Mouse (Mus musculus) left cerebral cortex, postnatal 25 days (tissue): ENCODE data around the gene Lgals2. TPM values are rescaled to one million over a fixed set of nuclear protein-coding genes. Genes with fewer than 3 reads are reported as not detected.

Experiments used
- DNase-seq, 2 experiments: peaks; one replicate each; pipeline ENCODE4 v3.0.0; 2022; ENCODE audit warnings: low spot score in 2 of 2, mixed read lengths in 1 of 2
- intact Hi-C: fragments of 180-260 bp; cut with DNase I; formaldehyde crosslinking; loops from one replicate; pipeline ENCODE4 v1.15.1; 2025
- total RNA-seq, 2 experiments: library from RNA; stranded (reverse); gene quantifications; 2 replicates each; pipeline ENCODE4 v1.2.3; 2021

The Lgals2 gene
- total RNA-seq, 2 experiments from 2014 or later = not detected

- DNase-seq = peak; percentile 97 to 98
- intact Hi-C loops = loop anchor here (1.0 kb wide), 1 partner anchor 35 kb away; no protein-coding TSS in a partner anchor
Observed at GRCm38 (mm10) chr15:78876991-78877809, 21.9 kb upstream of the Lgals2 start, which contains the start of gene Gga1. Gene Gga1 (plus strand): TSS chr15:78877190.

GRCm38 (mm10) chr15:78876258-78876696, 20.9 kb upstream of the Lgals2 start:
- peak; percentile 72 to 85 for DNase-seq
- intact Hi-C loops = no loop called here

- DNase-seq = no peak
- intact Hi-C loops = no loop called here
Observed at GRCm38 (mm10) chr15:78875537-78875936, 20.2 kb upstream of the Lgals2 start.

- intact Hi-C loops = no loop called here
- no peak for DNase-seq
Observed at GRCm38 (mm10) chr15:78874989-78875388, 19.7 kb upstream of the Lgals2 start.

GRCm38 (mm10) chr15:78873803-78874435, 18.6 kb upstream of the Lgals2 start:
- intact Hi-C loops = no loop called here
- DNase-seq = no peak

- intact Hi-C loops = no loop called here
Observed at GRCm38 (mm10) chr15:78872021-78872608, 16.8 kb upstream of the Lgals2 start.

GRCm38 (mm10) chr15:78869775-78870174, 14.4 kb upstream of the Lgals2 start:
- intact Hi-C loops = loop anchor here (1.0 kb wide), 1 partner anchor 43 kb away; no protein-coding TSS in a partner anchor
- DNase-seq = peak; percentile 38 to 42

More at GRCm38 (mm10) chr15:78872021-78872608, 16.8 kb upstream of the Lgals2 start:
- no peak for DNase-seq

- no peak for DNase-seq
- intact Hi-C loops = loop anchor here (1.0 kb wide), 1 partner anchor 43 kb away; no protein-coding TSS in a partner anchor
Observed at GRCm38 (mm10) chr15:78868826-78869233, 13.5 kb upstream of the Lgals2 start.

GRCm38 (mm10) chr15:78868398-78868797, 13.1 kb upstream of the Lgals2 start:
- no peak for DNase-seq
- intact Hi-C loops = no loop called here

- no peak for DNase-seq
- intact Hi-C loops = no loop called here
Observed at GRCm38 (mm10) chr15:78863852-78864253, 8.5 kb upstream of the Lgals2 start.

GRCm38 (mm10) chr15:78863154-78863553, 7.8 kb upstream of the Lgals2 start:
- intact Hi-C loops = no loop called here
- DNase-seq = no peak

- no peak for DNase-seq
- intact Hi-C loops = no loop called here
Observed at GRCm38 (mm10) chr15:78862280-78862679, 7.0 kb upstream of the Lgals2 start.

GRCm38 (mm10) chr15:78859714-78860113, 4.4 kb upstream of the Lgals2 start:
- DNase-seq = no peak
- intact Hi-C loops = no loop called here

- intact Hi-C loops = no loop called here
- DNase-seq = no peak
Observed at GRCm38 (mm10) chr15:78859311-78859710, 4.0 kb upstream of the Lgals2 start.

GRCm38 (mm10) chr15:78857009-78857408, 1.7 kb upstream of the Lgals2 start:
- DNase-seq = peak in 1 of 2 experiments; percentile 41
- intact Hi-C loops = no loop called here

GRCm38 (mm10) chr15:78851505-78852153, 3.7 kb downstream of the Lgals2 start:
- peak; percentile 90 to 93 for DNase-seq
- intact Hi-C loops = no loop called here

- intact Hi-C loops = no loop called here
- DNase-seq = no peak
Observed at GRCm38 (mm10) chr15:78850944-78851343, 4.4 kb downstream of the Lgals2 start.

- intact Hi-C loops = no loop called here
- DNase-seq = no peak
Observed at GRCm38 (mm10) chr15:78850059-78850824, 5.1 kb downstream of the Lgals2 start.

GRCm38 (mm10) chr15:78849485-78849884, 5.8 kb downstream of the Lgals2 start:
- no peak for DNase-seq
- intact Hi-C loops = loop anchor here (2.0 to 5.0 kb wide), 2 partner anchors 23 to 227 kb away; no protein-coding TSS in a partner anchor
